Mouse (Mus musculus) intestine, embryonic 14.5 days (tissue): ENCODE data around the gene Kcns1. TPM values are rescaled to one million over a fixed set of nuclear protein-coding genes. Genes with fewer than 3 reads are reported as not detected.

Source experiments
- ATAC-seq: fragments of 200-750 bp; cut with Nextera tagmentation; replicated peaks from 2 replicates; pipeline ENCODE4 v1.8.0; 2017; ENCODE audit warnings: low read depth, moderate number of reproducible peaks, moderate TSS enrichment, moderate library complexity; ENCODE audit not compliant: low FRiP score, low TSS enrichment
- DNase-seq: peaks from one replicate; pipeline ENCODE4 v3.0.0-alpha.2; 2018; ENCODE audit warnings: low spot score
- H3K27ac ChIP-seq: fragments of 300-500 bp; sonication (generic); 2 replicates; pipeline ENCODE4 v1.5.1; 2014; ENCODE audit warnings: low read depth, mild to moderate bottlenecking, control low read depth
- H3K27me3 ChIP-seq: fragments of 300-500 bp; sonication (generic); replicated peaks from 2 replicates; pipeline ENCODE4 v1.6.1; 2014; ENCODE audit warnings: low read length, control low read depth; ENCODE audit not compliant: control insufficient read depth, insufficient read depth
- H3K36me3 ChIP-seq: fragments of 300-500 bp; sonication (generic); 2 replicates; pipeline ENCODE4 v1.6.1; 2014; ENCODE audit warnings: low read length, control low read depth; ENCODE audit not compliant: control insufficient read depth, insufficient read depth
- H3K4me1 ChIP-seq: fragments of 300-500 bp; sonication (generic); replicated peaks from 2 replicates; pipeline ENCODE4 v1.6.1; 2014; ENCODE audit warnings: low read length, control low read depth, mixed read lengths; ENCODE audit not compliant: control insufficient read depth, insufficient read depth
- H3K4me2 ChIP-seq: fragments of 300-500 bp; sonication (generic); 2 replicates; pipeline ENCODE4 v1.6.1; 2014; ENCODE audit warnings: low read length
- H3K4me3 ChIP-seq: fragments of 300-500 bp; sonication (generic); 2 replicates; pipeline ENCODE4 v1.5.1; 2014; ENCODE audit warnings: low read depth, low read length, control low read depth, mixed read lengths
- H3K9ac ChIP-seq: fragments of 300-500 bp; sonication (generic); 2 replicates; pipeline ENCODE4 v1.6.1; 2014; ENCODE audit warnings: mild to moderate bottlenecking, low read length
- H3K9me3 ChIP-seq: fragments of 300-500 bp; sonication (generic); 2 replicates; pipeline ENCODE4 v1.6.1; 2016; ENCODE audit warnings: low read length, control low read depth; ENCODE audit not compliant: control insufficient read depth
- WGBS: fragments of 180-500 bp; shearing (Covaris S2); extraction: QIAGEN DNeasy Blood & Tissue Kit; methylation state at CpG from one replicate; pipeline ENCODE4 v1.1.7; 2014; 5-methylcytosine and 5-hydroxymethylcytosine counted together
- polyA plus RNA-seq: library from polyadenylated mRNA; unstranded; fragments of >200 nt; fragmentation: Nextera tagmentation; extraction: Ambion mirVana; gene quantifications from 2 replicates; pipeline ENCODE4 v1.2.1, GENCODE M21; 2014

The Kcns1 gene
- polyA plus RNA-seq, 1 experiment from 2014 or later: 0.43 TPM

DNA sequence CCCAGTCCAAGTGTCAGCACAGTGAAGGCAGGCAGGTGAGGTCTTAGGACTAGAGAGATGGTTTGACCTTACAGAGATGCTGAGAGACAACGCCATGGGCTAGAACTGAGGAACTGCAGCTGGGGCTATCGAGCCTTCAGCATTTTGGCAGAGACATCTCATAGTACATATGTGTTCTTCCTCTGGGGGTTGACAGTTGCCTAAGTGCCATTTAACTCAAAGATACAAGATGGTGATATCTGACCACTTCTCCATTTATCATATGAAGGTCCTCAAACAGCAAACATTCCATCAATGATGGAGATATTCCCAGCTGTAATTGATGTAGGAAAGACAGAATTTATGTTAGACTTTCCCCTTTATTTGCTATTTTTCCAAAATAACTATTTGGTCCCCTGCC lies 43.6 kb downstream of the Kcns1 start:
- WGBS: 94% methylated on average over 2 of the region's 2 CpGs
- Histone ChIP-seq H3K4me3 (no peak overlapping the region), H3K9ac (no peak overlapping the region), H3K36me3 (peaks cover 11% of the 10 kb centered on the region), H3K27ac (no peak overlapping the region), H3K4me2 (no peak overlapping the region), H3K9me3 (no peaks in the 10 kb centered on the region), H3K4me1 (no peaks in the 10 kb centered on the region), H3K27me3 (no peaks in the 10 kb centered on the region)
- no peak for ATAC-seq
- DNase-seq: no peak

DNA sequence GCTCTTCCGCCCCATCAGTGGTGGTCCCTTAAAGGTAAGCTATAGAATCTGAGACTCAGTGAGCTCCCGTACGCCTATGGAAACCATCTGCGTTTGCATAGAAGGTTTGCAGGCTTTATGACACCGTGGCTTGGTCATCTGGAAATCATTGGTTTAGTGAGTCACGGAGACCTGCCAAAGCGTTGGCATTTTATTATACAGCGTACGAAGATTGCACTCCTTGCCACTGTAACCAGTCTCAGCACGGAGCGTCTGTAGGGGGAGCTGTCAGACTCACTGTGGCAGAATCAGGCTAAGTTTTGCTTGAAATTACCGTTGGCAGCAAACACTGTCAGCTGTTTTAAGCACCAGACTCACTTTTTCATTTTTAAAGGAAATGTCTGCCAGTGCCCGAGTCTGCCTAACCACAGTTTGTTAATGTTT lies 44.4 kb downstream of the Kcns1 start:
- no peak overlapping the region for H3K4me3 ChIP-seq
- H3K27me3 ChIP-seq: no peaks in the 10 kb centered on the region
- H3K36me3 ChIP-seq: peaks cover 15% of the 10 kb centered on the region; the same call in 1 of the 2 replicates
- no peak overlapping the region for H3K27ac ChIP-seq
- H3K4me2 ChIP-seq: no peak overlapping the region
- H3K9me3 ChIP-seq: no peaks in the 10 kb centered on the region
- H3K4me1 ChIP-seq: no peaks in the 10 kb centered on the region
- ATAC-seq: no peak
- 67% methylated on average over 13 of the region's 13 CpGs for WGBS
- DNase-seq: no peak
- H3K9ac ChIP-seq: no peak overlapping the region

DNA sequence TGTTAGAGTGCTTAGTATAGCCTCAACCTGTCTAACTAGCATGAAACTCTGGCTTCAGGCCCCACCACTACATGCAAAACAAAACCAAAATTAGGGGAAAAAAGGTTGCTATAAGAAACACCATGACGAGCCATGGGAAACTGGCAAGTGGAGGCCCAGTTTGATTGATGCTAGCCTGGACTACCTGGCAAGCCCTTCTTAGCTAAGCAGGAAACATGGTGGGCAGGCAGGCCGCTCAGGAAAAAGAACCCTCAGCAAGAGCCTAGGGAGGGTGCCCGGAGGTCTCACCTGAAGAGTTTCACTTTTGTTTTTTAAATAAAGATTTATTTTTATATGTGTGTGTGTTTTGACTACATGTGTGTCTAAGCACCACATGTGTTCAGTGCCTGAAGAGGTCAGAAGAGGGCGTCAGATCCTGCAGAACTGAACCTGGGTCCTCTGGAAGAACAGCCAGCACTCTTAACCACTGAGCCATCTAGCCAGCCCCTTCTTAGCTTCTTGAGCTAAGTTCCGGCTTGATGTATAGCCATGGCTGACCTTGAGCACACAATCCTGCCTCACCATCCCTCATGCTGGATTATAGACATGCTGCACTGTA lies 47.6 kb downstream of the Kcns1 start:
- Histone ChIP-seq H3K36me3 (peaks cover 29% of the 10 kb centered on the region), H3K4me3 (no peak overlapping the region), H3K27me3 (no peaks in the 10 kb centered on the region), H3K9ac (no peak overlapping the region), H3K4me2 (no peak overlapping the region), H3K9me3 (no peaks in the 10 kb centered on the region), H3K27ac (no peak overlapping the region), H3K4me1 (no peaks in the 10 kb centered on the region)
- WGBS: 78% methylated on average over 5 of the region's 5 CpGs
- ATAC-seq (no peak), DNase-seq (no peak)

DNA sequence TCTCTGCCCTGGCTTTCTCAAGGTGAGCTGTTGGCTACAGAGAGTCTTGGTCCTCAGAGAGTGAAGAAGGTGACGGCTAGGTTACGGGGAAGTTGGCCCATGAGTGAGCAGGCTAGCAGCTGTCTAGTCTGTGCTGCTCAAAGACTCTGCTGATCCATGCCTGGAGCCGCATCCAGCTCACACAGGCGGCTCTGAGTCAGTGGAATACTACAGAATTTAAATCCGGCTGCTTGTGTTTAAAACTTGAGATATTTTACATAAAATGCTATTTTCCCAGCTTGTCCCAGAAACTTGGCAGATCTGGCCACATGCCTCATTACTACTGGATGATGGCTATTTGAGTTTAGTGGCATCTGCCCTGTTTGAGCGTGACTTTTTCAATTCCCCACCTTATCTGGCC lies 51.4 kb downstream of the Kcns1 start:
- Histone ChIP-seq H3K4me3 (no peak overlapping the region), H3K27ac (no peak overlapping the region), H3K27me3 (no peaks in the 10 kb centered on the region), H3K9ac (no peak overlapping the region), H3K4me1 (no peaks in the 10 kb centered on the region), H3K4me2 (no peak overlapping the region), H3K36me3 (peaks cover 30% of the 10 kb centered on the region), H3K9me3 (no peaks in the 10 kb centered on the region)
- DNase-seq: no peak
- WGBS: 89% methylated on average over 6 of the region's 6 CpGs
- ATAC-seq: no peak

DNA sequence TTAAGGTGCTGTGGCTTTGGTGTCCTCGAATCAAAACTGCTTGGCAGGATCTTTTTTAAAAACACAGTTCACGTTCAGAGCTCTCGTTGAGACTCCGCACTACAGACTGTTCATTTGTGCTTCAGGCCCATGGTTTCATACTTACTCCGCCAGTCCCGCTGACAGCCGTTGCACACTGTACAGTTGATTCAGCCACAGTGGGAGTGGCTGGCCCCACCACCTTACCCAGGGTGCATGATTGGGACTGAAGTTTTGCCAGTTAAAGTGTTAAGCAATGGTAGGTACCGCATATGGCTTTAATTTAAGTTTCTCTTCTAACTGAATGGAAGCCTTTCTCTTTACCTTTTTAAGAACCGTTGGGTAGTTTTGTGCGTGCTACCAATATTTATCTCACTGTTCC lies 55.4 kb downstream of the Kcns1 start:
- Histone ChIP-seq H3K4me1 (no peaks in the 10 kb centered on the region), H3K27me3 (no peaks in the 10 kb centered on the region), H3K27ac (no peak overlapping the region), H3K9ac (no peak overlapping the region), H3K9me3 (no peaks in the 10 kb centered on the region), H3K36me3 (peaks cover 25% of the 10 kb centered on the region), H3K4me2 (no peak overlapping the region), H3K4me3 (no peak overlapping the region)
- 89% methylated on average over 10 of the region's 10 CpGs for WGBS
- ATAC-seq (no peak), DNase-seq (no peak)

DNA sequence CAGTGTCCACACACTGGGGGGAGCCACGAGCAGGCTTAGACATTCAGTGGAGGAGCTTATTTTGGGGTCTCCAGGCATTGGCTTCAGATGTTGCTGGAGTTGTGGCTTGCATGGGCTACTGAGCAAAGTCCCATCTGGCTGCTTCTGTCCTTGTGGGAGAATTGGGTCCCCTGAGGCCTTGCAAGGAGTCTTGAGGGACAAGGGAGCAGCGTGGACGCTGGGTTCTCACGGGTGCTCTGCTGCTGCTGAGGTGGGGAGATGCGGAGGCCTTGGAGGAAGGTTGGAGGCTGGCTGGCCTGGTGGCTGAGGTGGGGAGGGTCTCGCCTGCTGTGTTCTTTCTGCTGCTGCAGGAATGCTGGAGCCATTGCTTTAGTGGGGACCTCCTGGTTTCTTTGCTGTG lies 56.9 kb downstream of the Kcns1 start:
- no peaks in the 10 kb centered on the region for H3K4me1 ChIP-seq
- H3K4me3 ChIP-seq: no peak overlapping the region
- H3K27ac ChIP-seq: no peak overlapping the region
- no peak overlapping the region for H3K9ac ChIP-seq
- H3K4me2 ChIP-seq: no peak overlapping the region
- no peak for ATAC-seq
- no peaks in the 10 kb centered on the region for H3K27me3 ChIP-seq
- peaks cover 13% of the 10 kb centered on the region for H3K36me3 ChIP-seq
- no peaks in the 10 kb centered on the region for H3K9me3 ChIP-seq
- WGBS: 84% methylated on average over 6 of the region's 6 CpGs
- no peak for DNase-seq

Other genes starting within 250 kb of the Kcns1 start
- 286 and 289 TPM in 2 replicates for gene Ywhab, start 176.2 kb downstream of the Kcns1 start, polyA plus RNA-seq
- 0.73 and 1.5 TPM in 2 replicates for gene Pabpc1l, start 145.7 kb downstream of the Kcns1 start, polyA plus RNA-seq
- gene Stk4, start 100.8 kb downstream of the Kcns1 start, polyA plus RNA-seq: 27.8 and 29.1 TPM in 2 replicates
- 65.9 and 69.4 TPM in 2 replicates for gene Tomm34, start 99.9 kb downstream of the Kcns1 start, polyA plus RNA-seq
- not detected in 2 replicates for gene Wfdc5, start 11.6 kb upstream of the Kcns1 start, polyA plus RNA-seq
- not detected in 2 replicates for gene Wfdc12, start 19.5 kb upstream of the Kcns1 start, polyA plus RNA-seq
- not detected in 2 replicates for gene Wfdc15a, start 29.0 kb upstream of the Kcns1 start, polyA plus RNA-seq
- 18.9 and 31.3 TPM in 2 replicates for gene Wfdc15b, start 50.5 kb upstream of the Kcns1 start, polyA plus RNA-seq
- gene Svs2, start 67.4 kb upstream of the Kcns1 start, polyA plus RNA-seq: not detected in 2 replicates
- not detected in 2 replicates for gene Svs3b, start 85.5 kb upstream of the Kcns1 start, polyA plus RNA-seq
- not detected in 2 replicates for gene Svs4, start 107.3 kb upstream of the Kcns1 start, polyA plus RNA-seq
- gene Svs3a, start 118.2 kb upstream of the Kcns1 start, polyA plus RNA-seq: not detected in 2 replicates
- not detected in 2 replicates for gene Svs6, start 145.6 kb upstream of the Kcns1 start, polyA plus RNA-seq
- 0.31 TPM in 1 of 2 replicates, not detected in the other for gene Svs5, start 161.6 kb upstream of the Kcns1 start, polyA plus RNA-seq
- 0.32 TPM in 1 of 2 replicates, not detected in the other for gene Slpi, start 218.0 kb upstream of the Kcns1 start, polyA plus RNA-seq
- gene Rbpjl, start 232.0 kb upstream of the Kcns1 start, polyA plus RNA-seq: 0.07 and 10.4 TPM in 2 replicates
- 1.7 and 1.9 TPM in 2 replicates for gene Matn4, start 234.0 kb upstream of the Kcns1 start, polyA plus RNA-seq